Mouse (Mus musculus) layer of hippocampus, postnatal 25 days (tissue): ENCODE results near the gene Fbln1. TPM values are rescaled to one million over a fixed set of nuclear protein-coding genes. Genes with fewer than 3 reads are reported as not detected.

Source experiments
- DNase-seq, 2 experiments: peaks; one replicate each; pipeline ENCODE4 v3.0.0; 2022; ENCODE audit warnings: mixed read lengths in 2 of 2, low spot score in 1 of 2; ENCODE audit errors: extremely low spot score in 1 of 2
- total RNA-seq, 2 experiments: library from RNA; stranded (reverse); gene quantifications; 2 replicates each; pipeline ENCODE4 v1.2.3; 2021

Fbln1 gene
- 10 to 100 TPM; 11.3 to 13.5 TPM for total RNA-seq

GRCm38 (mm10) chr15:85205792-85206702 lies at the start of gene Fbln1:
Gene Fbln1 (plus strand): TSS chr15:85205949.
- DNase-seq = peak; percentile 40 to 44

GRCm38 (mm10) chr15:85156198-85156597 lies 49.6 kb upstream of the Fbln1 start:
- no peak for DNase-seq

- DNase-seq = no peak
Observed at GRCm38 (mm10) chr15:85161416-85161815, 44.3 kb upstream of the Fbln1 start.

GRCm38 (mm10) chr15:85162693-85163663 lies 42.8 kb upstream of the Fbln1 start:
- no peak for DNase-seq

DNA sequence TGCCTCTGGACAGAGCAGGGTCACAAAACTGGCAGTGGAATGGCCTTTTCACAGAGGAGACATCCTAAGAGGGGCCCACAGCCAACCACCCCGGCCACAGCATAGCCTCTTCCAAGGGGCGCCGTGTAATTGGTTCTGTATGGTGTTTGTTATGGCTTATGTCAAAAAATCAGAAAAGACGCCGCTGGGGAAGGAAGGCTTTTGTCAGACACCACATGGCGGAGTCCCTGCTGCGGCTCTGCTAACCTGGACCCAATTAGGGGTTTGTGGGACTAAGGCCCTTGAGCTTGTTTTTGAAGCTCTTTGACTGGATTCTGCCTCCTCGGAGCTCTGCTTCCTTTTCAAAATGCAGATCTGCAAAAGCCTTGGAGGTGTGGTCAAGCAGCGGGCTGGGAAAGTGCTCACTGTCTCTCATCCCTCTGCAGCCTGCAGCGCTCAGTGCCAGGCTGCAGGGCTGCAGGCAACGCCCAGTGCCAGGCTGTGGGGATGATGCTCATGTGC lies 39.3 kb upstream of the Fbln1 start:
- no peak for DNase-seq

DNA sequence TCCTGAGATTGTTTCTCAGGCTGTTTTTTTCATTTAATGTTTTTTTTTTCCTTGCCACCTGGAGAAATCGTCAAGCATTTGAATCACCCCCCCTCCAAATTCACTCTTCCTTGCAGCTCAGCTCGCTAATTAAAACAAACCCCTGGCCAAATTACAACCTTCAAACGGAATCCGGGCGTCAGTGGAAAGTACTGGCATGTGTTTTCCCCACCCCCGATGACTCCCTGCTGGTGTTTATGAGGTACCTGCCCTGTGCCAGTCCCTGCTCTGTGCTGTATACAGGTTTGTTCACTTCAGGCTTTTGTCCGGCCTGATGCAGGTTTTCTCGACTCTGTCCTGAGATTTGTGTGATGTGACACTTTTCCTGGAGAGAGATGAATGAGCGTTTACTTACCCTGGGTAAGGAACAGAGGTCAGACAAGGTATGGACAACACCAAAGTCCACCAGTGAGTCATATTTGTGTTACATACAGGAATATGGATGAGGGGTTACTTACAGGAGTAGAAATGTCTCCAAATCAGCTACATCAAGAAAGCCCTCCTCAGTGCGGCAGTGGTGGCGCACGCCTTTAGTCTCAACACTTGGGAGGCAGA lies 38.6 kb upstream of the Fbln1 start:
- DNase-seq = no peak

- DNase-seq = no peak
Observed at GRCm38 (mm10) chr15:85172054-85172453, 33.7 kb upstream of the Fbln1 start.

DNA sequence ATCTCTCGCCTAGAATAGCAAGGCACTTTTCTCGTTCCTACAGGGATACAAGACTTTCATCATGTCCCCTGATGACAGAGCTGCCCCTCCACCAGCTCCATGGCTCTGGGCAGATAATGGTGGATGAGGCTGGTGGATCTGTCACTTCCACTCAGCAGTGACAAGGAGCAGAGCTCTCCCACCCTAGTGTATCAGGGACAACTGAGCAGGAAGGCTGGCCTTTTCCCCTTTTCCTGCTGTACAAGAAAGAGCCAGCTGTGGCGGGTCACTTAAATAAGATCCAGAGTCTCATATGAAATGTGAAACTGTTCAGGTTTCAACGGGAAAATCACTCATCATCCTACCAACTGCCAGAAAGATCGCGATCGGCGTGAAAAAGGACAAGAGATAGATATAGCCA lies 32.3 kb upstream of the Fbln1 start:
- DNase-seq = no peak

DNA sequence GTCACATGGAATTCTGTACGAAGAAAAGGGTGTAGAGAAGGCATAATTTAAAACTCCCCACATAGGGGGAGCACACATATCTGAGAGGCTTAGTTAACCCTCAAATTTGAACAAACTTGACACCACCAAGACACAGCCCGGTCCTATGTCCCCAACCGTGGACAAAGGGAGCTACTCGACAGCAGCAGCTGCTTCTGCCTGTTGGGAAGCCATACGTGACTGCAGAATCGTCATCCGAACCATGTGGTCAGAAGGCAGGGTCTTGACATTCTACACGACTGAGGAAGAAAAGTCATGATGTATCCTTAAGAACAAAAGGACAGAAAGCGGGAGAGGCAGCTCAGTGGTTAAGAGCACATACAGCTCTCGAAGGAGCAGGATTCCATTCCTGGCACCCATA lies 31.7 kb upstream of the Fbln1 start:
- no peak for DNase-seq

DNA sequence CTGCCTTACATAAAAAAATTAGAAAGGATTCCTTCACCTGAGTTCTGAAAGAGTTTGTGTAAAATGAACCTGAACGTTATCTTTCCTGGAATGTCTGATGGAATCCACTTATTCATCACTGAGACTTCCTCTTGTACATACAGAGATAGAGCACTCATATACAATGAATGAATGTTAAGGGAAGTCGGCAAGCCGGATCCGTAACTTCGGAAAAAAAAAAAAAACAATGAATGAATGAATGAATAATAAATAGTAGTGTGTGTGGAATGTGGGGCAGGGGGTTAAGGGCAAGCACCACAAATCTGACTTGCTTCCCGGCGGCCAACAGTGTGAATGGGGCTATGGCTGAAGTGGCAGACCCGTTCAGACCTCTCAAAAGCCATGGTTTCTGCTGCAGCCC lies 28.2 kb upstream of the Fbln1 start:
- DNase-seq = peak in 1 of 2 experiments; percentile 50

DNA sequence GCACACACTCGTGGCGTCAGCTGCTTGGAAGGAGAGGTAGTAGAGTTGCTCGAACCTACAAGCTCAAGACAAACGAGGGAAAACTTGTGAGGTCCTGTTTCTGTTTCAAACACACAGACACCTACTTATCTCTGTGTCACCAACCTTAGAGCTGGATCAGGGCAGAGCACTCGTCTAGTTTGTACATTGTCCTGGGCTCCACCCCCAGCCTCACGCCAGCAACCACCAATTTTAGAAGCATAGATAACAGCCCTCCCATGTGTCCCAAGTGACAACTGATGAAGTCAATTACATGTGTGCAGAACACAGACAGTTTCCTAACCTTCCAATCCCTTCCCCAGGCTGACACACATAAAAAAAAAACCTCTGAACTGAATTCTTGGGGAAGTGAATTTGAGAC lies 27.6 kb upstream of the Fbln1 start:
- no peak for DNase-seq

GRCm38 (mm10) chr15:85179528-85180180 lies 26.1 kb upstream of the Fbln1 start:
- DNase-seq = no peak

DNA sequence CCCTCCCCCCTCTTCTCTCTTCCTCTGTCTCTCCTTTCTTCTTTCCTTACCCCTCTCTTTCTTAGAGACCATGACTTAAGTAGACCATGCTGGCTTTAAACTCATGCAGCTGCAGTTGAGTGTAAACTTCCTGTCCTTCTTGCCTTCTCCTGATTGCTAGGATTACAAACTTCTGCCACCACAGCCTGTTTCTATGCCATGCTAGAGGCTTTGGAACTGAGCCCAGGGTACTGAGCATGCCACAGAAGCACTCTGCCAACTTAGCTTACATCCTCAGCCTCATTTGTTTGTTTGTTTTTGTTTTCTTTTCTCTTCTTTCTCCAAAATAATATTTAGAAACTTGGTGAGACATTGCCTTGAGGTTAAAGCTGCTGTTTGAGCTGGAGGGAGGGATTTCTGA lies 25.4 kb upstream of the Fbln1 start:
- DNase-seq = no peak

DNA sequence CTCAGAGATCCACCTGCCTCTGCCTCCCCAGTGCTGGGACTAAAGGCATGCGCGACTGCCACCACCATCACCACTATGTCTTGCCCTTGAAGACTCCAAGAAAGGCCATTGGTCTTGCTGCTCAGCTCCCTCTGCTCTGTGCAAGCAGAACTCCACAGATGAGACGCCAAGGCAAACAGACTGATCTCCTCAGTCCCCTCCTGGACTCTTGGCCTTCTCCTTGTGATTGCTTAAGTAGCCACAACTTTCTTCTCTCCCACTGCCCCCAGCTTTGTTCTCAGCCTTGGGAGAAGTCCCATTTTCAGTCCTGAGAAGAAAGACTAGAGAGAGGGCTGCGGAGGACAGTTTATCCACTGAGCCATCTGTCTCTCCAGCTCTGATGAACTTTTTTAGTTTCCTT lies 23.7 kb upstream of the Fbln1 start:
- no peak for DNase-seq

DNA sequence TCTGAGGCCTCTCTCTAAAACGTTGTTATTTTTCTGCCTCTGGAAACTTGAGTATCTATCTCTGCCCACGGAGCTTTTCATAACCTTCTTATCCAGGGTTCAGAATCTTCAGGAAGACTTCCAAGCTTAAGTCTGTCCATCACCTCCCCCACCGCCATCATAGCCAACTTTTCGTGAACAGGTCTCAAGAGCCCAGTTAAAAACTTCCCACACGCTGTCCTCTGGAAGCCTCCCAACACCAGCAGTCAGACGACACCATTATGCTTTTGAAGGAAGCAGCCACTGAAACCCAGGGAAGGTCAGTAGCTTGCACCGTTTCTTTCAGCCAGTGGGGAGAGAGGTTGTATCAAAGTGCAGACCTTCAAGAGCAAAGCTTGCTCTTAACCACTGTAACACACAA lies 18.8 kb upstream of the Fbln1 start:
- no peak for DNase-seq

DNA sequence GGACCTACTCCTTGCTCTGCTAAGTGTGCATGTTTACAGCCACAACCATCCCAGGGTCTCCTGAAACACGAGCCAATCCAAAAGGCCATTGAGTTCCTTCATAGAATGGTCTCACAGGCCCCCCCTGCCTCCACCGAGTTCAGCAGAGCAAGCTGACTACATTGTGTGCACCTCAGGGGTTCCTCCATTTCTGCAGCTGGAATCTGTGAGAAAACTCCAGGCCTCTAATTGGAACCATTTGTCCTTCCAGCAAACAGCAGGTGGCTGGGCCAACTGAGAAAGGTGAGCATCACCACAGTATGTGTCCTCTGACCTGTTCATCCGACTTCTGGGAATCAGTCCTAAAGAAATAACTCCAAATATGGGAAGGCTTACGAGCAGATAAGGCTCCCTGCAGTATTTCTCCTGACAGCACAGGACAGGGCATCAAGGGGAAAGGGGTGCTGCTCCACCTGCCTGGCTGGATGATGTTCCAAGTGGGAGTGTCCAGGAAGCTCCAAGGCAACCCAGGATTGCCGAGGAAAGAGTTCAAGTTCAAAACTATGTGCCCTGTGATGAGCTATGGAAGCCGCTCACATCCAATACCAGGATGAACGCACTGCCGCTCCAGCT lies 17.5 kb upstream of the Fbln1 start:
- DNase-seq = no peak

GRCm38 (mm10) chr15:85200446-85201289 lies 5.1 kb upstream of the Fbln1 start:
- no peak for DNase-seq

- no peak for DNase-seq
Observed at GRCm38 (mm10) chr15:85202199-85202598, 3.5 kb upstream of the Fbln1 start.

DNA sequence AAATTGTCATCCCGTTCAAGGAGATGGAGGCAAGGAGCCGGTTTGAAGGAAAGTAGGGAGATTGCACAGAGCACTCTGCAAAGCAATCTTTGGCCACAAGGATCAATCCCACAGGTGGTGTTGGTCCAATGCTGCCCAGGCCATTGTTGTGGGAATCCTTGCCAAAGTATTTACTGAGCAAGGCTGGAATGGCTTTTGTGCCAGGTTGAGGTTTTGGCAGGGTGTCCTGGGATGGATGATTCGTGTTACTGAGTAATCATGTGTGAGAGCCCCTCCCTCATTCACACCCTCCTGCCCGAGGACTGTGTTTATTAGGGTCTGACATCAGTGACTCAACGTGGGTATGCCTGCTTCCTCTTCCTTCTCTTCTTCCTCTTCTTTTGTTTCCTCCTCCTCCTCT lies 3.0 kb upstream of the Fbln1 start:
- DNase-seq = no peak
